Mouse (Mus musculus): Measurements from ENCODE around the gene BC067074.

Gene BC067074

GRCm38 (mm10) chr13:113321972-113322371, 29.0 kb downstream of the BC067074 start:
- DNase-seq (ENCODE audit: low spot score in 2 of 2) = peak; percentile 28 to 72

- no peak for DNase-seq (ENCODE audit: low spot score in 2 of 2)
Observed at GRCm38 (mm10) chr13:113324241-113324640, 31.3 kb downstream of the BC067074 start.

GRCm38 (mm10) chr13:113325678-113326077, 32.7 kb downstream of the BC067074 start:
- no peak for DNase-seq (ENCODE audit: low spot score in 2 of 2)

- DNase-seq (ENCODE audit: low spot score in 2 of 2) = no peak
Observed at GRCm38 (mm10) chr13:113332256-113332655, 39.3 kb downstream of the BC067074 start.

- DNase-seq (ENCODE audit: low spot score in 2 of 2) = no peak
Observed at GRCm38 (mm10) chr13:113333374-113333773, 40.4 kb downstream of the BC067074 start.

- peak in 1 of 2 experiments; percentile 17 for DNase-seq (ENCODE audit: low spot score in 2 of 2)
Observed at GRCm38 (mm10) chr13:113333931-113334330, 41.0 kb downstream of the BC067074 start.

- no peak for DNase-seq (ENCODE audit: low spot score in 2 of 2)
Observed at GRCm38 (mm10) chr13:113334773-113335172, 41.8 kb downstream of the BC067074 start.

- DNase-seq (ENCODE audit: low spot score in 2 of 2) = peak; percentile 45 to 81
Observed at GRCm38 (mm10) chr13:113337223-113337858, 44.4 kb downstream of the BC067074 start.

GRCm38 (mm10) chr13:113340644-113341043, 47.7 kb downstream of the BC067074 start:
- DNase-seq (ENCODE audit: low spot score in 2 of 2) = no peak

- no peak for DNase-seq (ENCODE audit: low spot score in 2 of 2)
Observed at GRCm38 (mm10) chr13:113341161-113341560, 48.2 kb downstream of the BC067074 start.

- DNase-seq (ENCODE audit: low spot score in 2 of 2) = no peak
Observed at GRCm38 (mm10) chr13:113342355-113342919, 49.5 kb downstream of the BC067074 start.

GRCm38 (mm10) chr13:113350743-113351430, 57.9 kb downstream of the BC067074 start:
- no peak for DNase-seq (ENCODE audit: low spot score in 2 of 2)

GRCm38 (mm10) chr13:113353546-113353945, 60.6 kb downstream of the BC067074 start:
- DNase-seq (ENCODE audit: low spot score in 2 of 2) = no peak

GRCm38 (mm10) chr13:113353955-113354354, 61.0 kb downstream of the BC067074 start:
- DNase-seq (ENCODE audit: low spot score in 2 of 2) = no peak

- DNase-seq (ENCODE audit: low spot score in 2 of 2) = no peak
Observed at GRCm38 (mm10) chr13:113355022-113355421, 62.1 kb downstream of the BC067074 start.

- no peak for DNase-seq (ENCODE audit: low spot score in 2 of 2)
Observed at GRCm38 (mm10) chr13:113357438-113358144, 64.6 kb downstream of the BC067074 start.

GRCm38 (mm10) chr13:113359676-113360075, 66.7 kb downstream of the BC067074 start:
- no peak for DNase-seq (ENCODE audit: low spot score in 2 of 2)

- no peak for DNase-seq (ENCODE audit: low spot score in 2 of 2)
Observed at GRCm38 (mm10) chr13:113365976-113366375, 73.0 kb downstream of the BC067074 start.

- DNase-seq (ENCODE audit: low spot score in 2 of 2) = no peak
Observed at GRCm38 (mm10) chr13:113368931-113369579, 76.1 kb downstream of the BC067074 start.

GRCm38 (mm10) chr13:113369622-113370021, 76.7 kb downstream of the BC067074 start:
- no peak for DNase-seq (ENCODE audit: low spot score in 2 of 2)

- DNase-seq (ENCODE audit: low spot score in 2 of 2) = no peak
Observed at GRCm38 (mm10) chr13:113373291-113374083, 80.5 kb downstream of the BC067074 start.
